Comparison of ENCODE assay signal across 8 mouse cellular contexts in the genomic region with DNA sequence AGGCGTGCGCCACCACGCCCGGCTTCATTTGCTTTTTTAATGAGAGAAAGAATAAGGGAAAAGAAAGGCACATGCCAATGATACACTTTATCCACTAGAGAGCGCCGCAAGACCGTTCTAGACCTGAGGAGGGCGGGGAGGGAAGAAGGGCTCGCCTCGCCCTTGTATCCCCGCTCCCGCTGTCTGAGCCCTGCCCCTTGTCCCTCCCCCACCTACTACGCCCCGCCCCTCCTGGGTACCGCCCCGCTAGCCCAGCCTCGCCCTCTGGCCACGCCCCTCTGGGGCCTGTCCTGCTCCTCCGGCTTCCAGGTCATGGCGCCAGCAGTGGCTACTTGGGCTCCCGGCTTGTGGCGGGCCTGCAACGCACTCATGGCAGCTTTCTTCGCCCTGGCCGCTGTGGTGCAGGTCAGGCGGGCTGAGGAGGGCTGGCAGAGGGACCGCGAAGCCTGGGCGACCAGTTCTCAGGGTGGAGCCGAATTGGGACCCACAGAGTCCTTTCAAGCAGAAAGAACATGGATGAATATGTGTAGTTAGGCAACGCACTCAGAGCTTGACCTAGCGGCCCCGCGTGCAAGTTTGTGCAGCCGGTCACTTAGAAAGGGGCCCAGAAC. TPM values are rescaled to one million over a fixed set of nuclear protein-coding genes. Genes with fewer than 3 reads are reported as not detected.
DNase-seq lines count a peak whose midpoint lies in the region; ATAC-seq lines count a peak whose summit lies in the region.

A gene (plus strand): TSS at position 288 of the 611 bp plus-strand sequence.

- H3K4me2 ChIP-seq in intestine, embryonic 14.5 days (ENCODE audit: low read length) = peak within 1 kb of the TSS; percentile 68

- H3K4me3 ChIP-seq in intestine, embryonic 14.5 days (ENCODE audit: low read depth, low read length) = peak within 1 kb of the TSS; percentile 42

- H3K9ac ChIP-seq in intestine, embryonic 14.5 days (ENCODE audit: low read length) = peak within 1 kb of the TSS; percentile 47

- H3K27ac ChIP-seq in intestine, embryonic 14.5 days (ENCODE audit: low read depth) = no peak within 1 kb of the TSS

- DNase-seq in adrenal gland, adult 18-20 months (ENCODE audit: low spot score in 2 of 2) = peak; percentile 92
- DNase-seq in embryo, embryonic 11 days = peak; percentile 97
- peak; percentile 97 for DNase-seq in gastrocnemius, postnatal 25 days
- peak; percentile 96 for DNase-seq in intestine, embryonic 14.5 days (ENCODE audit: low spot score)
- DNase-seq in left cerebral cortex, postnatal 14 days (ENCODE audit: low spot score in 2 of 2) = peak; percentile 83 to 85
- DNase-seq in mesoderm, embryonic 11.5 days (ENCODE audit: low read depth, low spot score) = peak; percentile 96
- DNase-seq in right cerebral cortex, postnatal 36 days (ENCODE audit: low spot score in 2 of 2) = peak; percentile 66 to 73
- peak; percentile 98 for DNase-seq in yolk sac, embryonic 10.5 days (ENCODE audit: low spot score)

- peaks cover 8% of the 10 kb centered on the region; the same call in 1 of the 2 replicates for H3K4me1 ChIP-seq in intestine, embryonic 14.5 days (replicated peaks; ENCODE audit: control insufficient read depth, insufficient read depth, low read length)

- no peaks in the 10 kb centered on the region for H3K9me3 ChIP-seq in intestine, embryonic 14.5 days (ENCODE audit: control insufficient read depth, low read length)

- WGBS in intestine, embryonic 14.5 days = under 1% methylated on average over 35 of the region's 35 CpGs

- ATAC-seq in intestine, embryonic 14.5 days (replicated peaks; ENCODE audit: low FRiP score, low TSS enrichment, low read depth) = peak; percentile 96

- H3K36me3 ChIP-seq in intestine, embryonic 14.5 days (ENCODE audit: control insufficient read depth, insufficient read depth, low read length) = no peaks in the 10 kb centered on the region

- H3K27me3 ChIP-seq in intestine, embryonic 14.5 days (replicated peaks; ENCODE audit: control insufficient read depth, insufficient read depth, low read length) = no peaks in the 10 kb centered on the region

- intact Hi-C loops in left cerebral cortex, postnatal 14 days (cut with DNase I) = loop anchor here (1.0 to 2.0 kb wide), 2 partner anchors 60 to 76 kb away; no protein-coding TSS in a partner anchor

RNA-seq across cellular contexts. Expression of the gene that starts here (rescaled TPM):
- total RNA-seq in adrenal gland, adult 18-20 months (2021) = 1 to 10 TPM; 4.9 to 8.9 TPM
- total RNA-seq in gastrocnemius, postnatal 25 days (2021) = under 1 TPM; 0.28 to 0.96 TPM
- polyA plus RNA-seq in intestine, embryonic 14.5 days (2014; fragmentation: Nextera tagmentation; extraction: Ambion mirVana) = 1.1 and 1.2 TPM in 2 replicates
- total RNA-seq in left cerebral cortex, postnatal 14 days (2021) = under 1 TPM in 1 of 2 experiments, not detected in 1; 0.42 TPM

Comparison
In these comparisons a context has a peak if more than half of its experiments do, and no peak if none do; other contexts are left out.
1. Peak in DNase-seq in gastrocnemius, postnatal 25 days; RNA of the gene not detected or under 1 TPM.
2. Peak in DNase-seq in left cerebral cortex, postnatal 14 days; RNA of the gene not detected or under 1 TPM.